Mouse (Mus musculus) limb, embryonic 14.5 days (tissue): ENCODE measurements around the gene Efhd2. TPM values are rescaled to one million over a fixed set of nuclear protein-coding genes. Genes with fewer than 3 reads are reported as not detected.
A peak's percentile ranks its signal among the peaks of the same experiment; 100 is the strongest.

Experiments used
- ATAC-seq: fragments of 200-750 bp; cut with Nextera tagmentation; 2 replicates; pipeline ENCODE4 v1.8.0; 2017; ENCODE audit warnings: low read depth, moderate number of reproducible peaks, moderate TSS enrichment; ENCODE audit not compliant: low FRiP score
- DNase-seq: peaks from one replicate; pipeline ENCODE4 v3.0.0-alpha.2; 2015; ENCODE audit warnings: low spot score
- H3K27ac ChIP-seq: fragments of 300-500 bp; sonication (generic); replicated peaks from 2 replicates; pipeline ENCODE4 v1.5.1; 2014; ENCODE audit warnings: low read depth, mild to moderate bottlenecking, low read length, moderate library complexity, mixed read lengths
- H3K27me3 ChIP-seq: fragments of 300-500 bp; sonication (generic); 2 replicates; pipeline ENCODE4 v1.6.1; 2014; ENCODE audit warnings: low read length, mixed read lengths; ENCODE audit not compliant: control insufficient read depth, insufficient read depth
- H3K36me3 ChIP-seq: fragments of 300-500 bp; sonication (generic); 2 replicates; pipeline ENCODE4 v1.6.1; 2014; ENCODE audit warnings: mild to moderate bottlenecking, low read length, moderate library complexity, mixed read lengths; ENCODE audit not compliant: control insufficient read depth, insufficient read depth
- H3K4me1 ChIP-seq: fragments of 300-500 bp; sonication (generic); 2 replicates; pipeline ENCODE4 v1.6.1; 2014; ENCODE audit warnings: antibody characterized with exemption, low read length, mixed read lengths; ENCODE audit not compliant: control insufficient read depth, insufficient read depth
- H3K4me2 ChIP-seq: fragments of 300-500 bp; sonication (generic); replicated peaks from 2 replicates; pipeline ENCODE4 v1.6.1; 2014; ENCODE audit warnings: low read depth, mild to moderate bottlenecking, low read length, moderate library complexity; ENCODE audit not compliant: severe bottlenecking
- H3K4me3 ChIP-seq: fragments of 300-500 bp; sonication (generic); replicated peaks from 2 replicates; pipeline ENCODE4 v1.5.1; 2014; ENCODE audit warnings: low read length
- H3K9ac ChIP-seq: fragments of 300-500 bp; sonication (generic); 2 replicates; pipeline ENCODE4 v1.6.1; 2014; ENCODE audit warnings: mild to moderate bottlenecking, low read depth, low read length, moderate library complexity; ENCODE audit not compliant: severe bottlenecking
- H3K9me3 ChIP-seq: fragments of 300-500 bp; sonication (generic); 2 replicates; pipeline ENCODE4 v1.6.1; 2016; ENCODE audit warnings: low read length; ENCODE audit not compliant: control insufficient read depth
- POLR2A ChIP-seq: fragments of 200-500 bp; IDR thresholded peaks from 2 replicates; pipeline ENCODE4 v1.8.0; 2012; ENCODE audit warnings: inconsistent platforms, mild to moderate bottlenecking, moderate library complexity, borderline replicate concordance; ENCODE audit not compliant: insufficient read depth, insufficient read length; ENCODE audit errors: extremely low read depth
- WGBS: fragments of 180-500 bp; shearing (Covaris S2); extraction: QIAGEN DNeasy Blood & Tissue Kit; methylation state at CpG from one replicate; pipeline ENCODE4 v1.1.7; 2014; 5-methylcytosine and 5-hydroxymethylcytosine counted together
- polyA plus RNA-seq, 2 experiments: library from polyadenylated mRNA; depleted of rRNA in 1 of 2; stranded (reverse) in 1 of 2; unstranded in 1 of 2; fragments of >200 nt; fragmentation: Nextera tagmentation in 1 of 2; extraction: Ambion mirVana in 1 of 2; gene quantifications; 2 replicates each; pipeline versions ENCODE4 v1.2.1 to v1.2.3; 2012 to 2014

Gene Efhd2
- polyA plus RNA-seq, 2 experiments: 49.8 to 57.8 TPM

- peak; percentile 17 for DNase-seq
- no peak for ATAC-seq
- peaks cover 92% of the 10 kb centered on the region for H3K36me3 ChIP-seq
- H3K27ac ChIP-seq: no peak overlapping the region
- H3K9ac ChIP-seq: no peak overlapping the region
- no peak overlapping the region for H3K4me3 ChIP-seq
- WGBS: 79% methylated on average over 8 of the region's 8 CpGs
- no peak for TF ChIP-seq POLR2A
- H3K4me2 ChIP-seq: no peak overlapping the region
- H3K9me3 ChIP-seq: no peaks in the 10 kb centered on the region
- H3K27me3 ChIP-seq: no peaks in the 10 kb centered on the region
- no peaks in the 10 kb centered on the region for H3K4me1 ChIP-seq
These were observed 64.8 kb downstream of the Efhd2 start for GRCm38 (mm10) chr4:141809850-141810464.

Other genes with a start within 250 kb of the Efhd2 start
- gene Plekhm2, start 210.0 kb downstream of the Efhd2 start, polyA plus RNA-seq (2012; rRNA removed): 51.8 and 67.8 TPM in 2 replicates
- gene Plekhm2, start 210.0 kb downstream of the Efhd2 start, polyA plus RNA-seq (2014; fragmentation: Nextera tagmentation; extraction: Ambion mirVana): 4.9 and 6.4 TPM in 2 replicates
- gene Rsc1a1, start 189.3 kb downstream of the Efhd2 start, polyA plus RNA-seq (2012; rRNA removed): 9.0 and 11.5 TPM in 2 replicates
- 1.5 and 1.7 TPM in 2 replicates for gene Rsc1a1, start 189.3 kb downstream of the Efhd2 start, polyA plus RNA-seq (2014; fragmentation: Nextera tagmentation; extraction: Ambion mirVana)
- gene Ddi2, start 151.5 kb downstream of the Efhd2 start, polyA plus RNA-seq (2012; rRNA removed): 21.9 and 22.1 TPM in 2 replicates
- gene Ddi2, start 151.5 kb downstream of the Efhd2 start, polyA plus RNA-seq (2014; fragmentation: Nextera tagmentation; extraction: Ambion mirVana): 18.5 and 20.0 TPM in 2 replicates
- gene Agmat, start 128.2 kb downstream of the Efhd2 start, polyA plus RNA-seq (2012; rRNA removed): 0.21 TPM in 1 of 2 replicates, not detected in the other
- not detected in 2 replicates for gene Agmat, start 128.2 kb downstream of the Efhd2 start, polyA plus RNA-seq (2014; fragmentation: Nextera tagmentation; extraction: Ambion mirVana)
- gene Dnajc16, start 84.0 kb downstream of the Efhd2 start, polyA plus RNA-seq (2012; rRNA removed): 11.9 and 12.4 TPM in 2 replicates
- gene Dnajc16, start 84.0 kb downstream of the Efhd2 start, polyA plus RNA-seq (2014; fragmentation: Nextera tagmentation; extraction: Ambion mirVana): 2.8 and 3.2 TPM in 2 replicates
- gene Casp9, start 81.3 kb downstream of the Efhd2 start, polyA plus RNA-seq (2012; rRNA removed): 20.4 and 24.8 TPM in 2 replicates
- 11.2 and 13.8 TPM in 2 replicates for gene Casp9, start 81.3 kb downstream of the Efhd2 start, polyA plus RNA-seq (2014; fragmentation: Nextera tagmentation; extraction: Ambion mirVana)
- gene Cela2a, start 48.8 kb downstream of the Efhd2 start, polyA plus RNA-seq (2012; rRNA removed): 0.19 and 0.47 TPM in 2 replicates
- not detected in 2 replicates for gene Cela2a, start 48.8 kb downstream of the Efhd2 start, polyA plus RNA-seq (2014; fragmentation: Nextera tagmentation; extraction: Ambion mirVana)
- gene Ctrc, start 28.6 kb downstream of the Efhd2 start, polyA plus RNA-seq (2012; rRNA removed): 0.08 TPM in 1 of 2 replicates, not detected in the other
- gene Ctrc, start 28.6 kb downstream of the Efhd2 start, polyA plus RNA-seq (2014; fragmentation: Nextera tagmentation; extraction: Ambion mirVana): not detected in 2 replicates
- gene Fhad1, start 140.2 kb upstream of the Efhd2 start, polyA plus RNA-seq (2012; rRNA removed): 1.8 and 2.7 TPM in 2 replicates
- 2.8 and 3.1 TPM in 2 replicates for gene Fhad1, start 140.2 kb upstream of the Efhd2 start, polyA plus RNA-seq (2014; fragmentation: Nextera tagmentation; extraction: Ambion mirVana)
- 11.6 and 12.0 TPM in 2 replicates for gene Tmem51, start 209.4 kb upstream of the Efhd2 start, polyA plus RNA-seq (2012; rRNA removed)
- gene Tmem51, start 209.4 kb upstream of the Efhd2 start, polyA plus RNA-seq (2014; fragmentation: Nextera tagmentation; extraction: Ambion mirVana): 18.8 and 19.2 TPM in 2 replicates